Mouse (Mus musculus) natural killer cell, adult 2 months (primary cell): ENCODE data around the gene Erg28.

Experiments
- DNase-seq, 2 experiments: peaks; one replicate each; pipeline ENCODE4 v3.0.0; 2022; ENCODE audit warnings: low spot score in 2 of 2

Erg28 gene

DNA sequence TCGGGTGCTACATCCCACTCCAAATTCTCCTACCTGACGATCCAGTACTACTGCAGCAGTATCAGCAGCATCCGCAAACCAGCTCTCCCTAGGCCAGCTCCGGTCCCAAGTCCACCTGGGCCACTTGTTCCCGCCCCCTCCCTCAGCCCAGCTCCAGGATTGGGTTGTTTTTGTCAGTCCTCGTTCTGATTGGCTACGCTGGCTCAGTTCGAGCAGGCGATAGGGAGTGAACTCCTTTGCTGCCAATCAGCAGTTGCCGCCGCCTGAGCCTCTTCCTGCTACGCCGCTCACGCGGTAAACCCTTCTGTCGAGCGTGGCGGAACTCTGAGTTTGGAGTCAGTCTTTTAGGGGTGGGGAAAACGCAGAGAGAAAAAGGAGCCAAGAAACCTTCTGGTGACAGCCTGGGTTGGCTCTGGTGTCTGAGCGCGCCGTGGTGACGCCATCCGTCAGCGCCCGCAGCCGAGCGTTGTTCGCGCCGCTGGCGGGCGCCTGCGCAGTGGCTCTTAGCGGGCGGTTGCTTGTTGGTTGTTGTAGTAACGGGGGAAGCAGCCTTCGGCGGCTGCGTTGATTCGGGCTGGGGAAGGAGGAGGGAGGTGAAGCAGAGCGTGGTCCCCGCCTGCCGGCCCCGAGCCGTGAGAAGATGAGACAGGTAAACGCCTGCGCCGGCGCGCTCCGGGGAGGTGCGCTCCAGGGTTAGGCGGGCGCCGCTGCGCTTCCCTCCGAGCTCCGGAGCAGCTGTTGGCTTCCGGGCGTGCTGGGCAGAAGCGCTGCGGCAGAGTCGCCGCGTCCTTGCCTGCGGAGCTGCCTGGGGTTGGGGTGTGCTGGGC is at the start of gene Erg28, which contains the start of gene Ttll5:
TSS of gene Erg28 (minus strand) at position 113 of the 827 bp plus-strand sequence.
TSS of gene Ttll5 (plus strand) at position 222 of the 827 bp plus-strand sequence.
- DNase-seq, result peak; percentile 93 to 94

DNA sequence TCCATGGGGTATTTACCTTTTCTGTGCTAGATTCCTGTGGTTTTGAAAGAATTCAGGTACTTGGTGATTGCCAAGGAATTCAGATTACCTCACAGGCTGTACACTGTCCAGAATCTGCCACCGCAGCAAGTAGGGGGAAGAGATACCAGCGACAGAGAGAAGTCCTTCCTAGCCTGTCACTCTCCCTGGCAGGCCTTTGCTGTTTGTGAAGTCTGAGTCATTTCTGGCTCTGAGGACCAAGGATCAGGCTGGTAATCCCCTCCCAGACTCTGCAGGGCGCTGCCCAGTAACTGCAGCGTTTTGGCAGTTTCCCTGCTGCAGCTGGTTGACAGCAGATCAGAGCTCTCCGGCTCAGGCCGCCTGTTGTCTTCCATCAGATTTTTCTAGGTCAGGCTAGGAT is 45.1 kb upstream of the Erg28 start:
- DNase-seq, result no peak

DNA sequence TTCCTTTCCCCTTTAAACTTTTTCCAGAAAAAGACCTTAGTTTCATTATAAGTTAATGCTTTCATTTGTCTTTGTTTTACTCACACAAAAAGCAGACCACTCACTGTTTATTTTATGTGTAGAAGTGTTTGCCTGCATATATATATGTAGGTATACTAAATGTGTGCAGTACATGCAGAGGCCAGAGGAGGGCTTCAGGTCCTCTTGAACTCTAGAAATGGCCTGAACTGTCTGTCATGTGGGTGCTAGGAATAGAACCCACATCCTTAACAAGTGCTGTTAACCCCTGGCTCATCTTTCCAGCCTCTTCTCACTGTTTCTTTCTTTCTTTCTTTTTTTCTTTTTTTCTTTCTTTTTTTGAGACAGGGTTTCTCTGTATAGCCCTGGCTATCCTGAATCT is 42.8 kb upstream of the Erg28 start:
- DNase-seq, result no peak

DNA sequence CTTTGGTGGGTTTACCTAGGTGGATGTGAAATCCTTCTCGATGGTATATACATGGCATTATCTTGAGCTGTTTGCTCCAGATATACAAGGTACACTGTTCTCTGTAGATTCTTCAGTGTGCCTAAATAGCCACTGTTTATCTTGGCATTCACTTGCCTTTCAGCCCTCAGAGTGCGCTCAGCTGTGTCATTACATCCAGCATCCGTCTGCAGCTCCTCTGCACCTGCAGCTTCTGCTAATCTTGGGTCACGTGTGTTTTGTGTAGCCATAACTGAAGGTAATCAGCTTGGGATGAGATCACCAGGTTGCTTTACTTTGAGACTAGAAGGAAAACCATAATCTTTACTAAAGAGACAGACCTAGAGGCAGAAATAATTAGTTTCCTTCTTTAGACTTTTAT is 42.3 kb upstream of the Erg28 start:
- DNase-seq, result no peak

DNA sequence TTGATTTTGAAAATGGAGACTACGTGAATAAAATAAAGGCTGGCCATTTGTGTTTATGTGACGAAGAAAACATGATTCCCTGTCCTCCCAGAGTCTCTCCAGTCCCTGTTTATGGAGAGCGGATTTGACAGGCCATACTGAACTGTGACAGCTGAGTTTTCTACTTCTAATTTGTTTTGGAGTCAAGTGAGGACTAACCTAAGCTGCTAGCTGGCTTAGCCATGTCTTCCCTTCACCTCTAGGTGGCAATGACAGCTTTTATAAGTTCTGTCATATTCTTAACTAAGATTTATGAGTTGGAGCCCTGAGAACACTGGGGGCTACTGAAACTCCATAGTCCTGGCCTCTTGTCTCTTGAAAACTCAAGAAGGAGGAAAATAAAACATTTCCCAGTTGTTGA is 41.2 kb upstream of the Erg28 start:
- DNase-seq, result peak in 1 of 2 experiments; percentile 4

DNA sequence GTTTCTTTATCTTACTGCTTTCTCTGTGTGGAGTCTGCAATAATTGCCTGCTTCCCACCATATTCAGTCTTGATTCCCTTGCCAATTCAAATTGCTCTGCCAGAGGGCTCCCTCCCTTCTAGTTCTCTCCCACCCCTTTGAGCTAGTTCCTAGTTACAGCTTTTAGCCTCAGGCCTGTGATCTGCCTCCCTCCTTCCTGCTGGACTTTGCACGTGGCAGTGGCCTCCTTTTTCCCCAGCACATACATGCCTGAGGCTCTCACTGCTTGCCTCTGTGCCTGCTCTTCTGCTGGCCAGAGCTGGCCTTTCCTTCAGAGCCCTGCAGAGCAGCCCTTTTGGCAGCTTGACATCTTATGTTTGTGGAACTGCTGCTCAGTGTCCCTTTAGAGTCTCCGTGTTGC is 38.2 kb upstream of the Erg28 start:
- no peak for DNase-seq

DNA sequence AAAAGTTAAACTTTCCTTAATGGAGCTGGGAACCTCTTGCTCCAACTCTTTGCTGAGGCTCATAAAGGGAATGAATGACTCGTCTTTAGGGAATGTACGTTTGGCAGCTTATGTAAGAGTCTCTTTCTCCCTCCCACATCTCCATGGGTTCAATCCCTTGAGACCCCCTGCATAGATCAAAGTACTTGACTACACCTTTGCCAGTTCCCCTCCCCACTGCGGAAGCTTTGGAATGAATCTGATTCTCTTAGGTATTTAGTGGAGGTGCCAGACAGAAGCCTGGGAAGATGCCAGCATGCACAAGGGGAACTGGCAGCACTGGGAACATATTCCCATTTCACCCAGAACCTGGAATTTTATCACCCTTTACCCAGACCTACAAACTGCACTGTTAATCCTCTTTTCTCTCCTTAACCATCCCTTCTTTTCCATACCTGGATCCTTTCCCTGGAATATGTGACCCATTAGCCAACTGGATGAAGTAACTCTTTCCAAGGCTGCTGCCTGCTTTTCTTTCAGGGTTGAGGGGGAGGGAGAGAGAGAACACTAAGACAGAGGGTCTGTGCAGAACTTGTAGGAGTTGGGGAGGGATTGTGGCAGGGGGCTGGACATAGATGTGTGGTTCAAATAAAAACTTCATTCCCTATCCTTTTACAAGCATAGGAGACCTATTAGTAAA is 35.3 kb upstream of the Erg28 start:
- DNase-seq, result no peak

DNA sequence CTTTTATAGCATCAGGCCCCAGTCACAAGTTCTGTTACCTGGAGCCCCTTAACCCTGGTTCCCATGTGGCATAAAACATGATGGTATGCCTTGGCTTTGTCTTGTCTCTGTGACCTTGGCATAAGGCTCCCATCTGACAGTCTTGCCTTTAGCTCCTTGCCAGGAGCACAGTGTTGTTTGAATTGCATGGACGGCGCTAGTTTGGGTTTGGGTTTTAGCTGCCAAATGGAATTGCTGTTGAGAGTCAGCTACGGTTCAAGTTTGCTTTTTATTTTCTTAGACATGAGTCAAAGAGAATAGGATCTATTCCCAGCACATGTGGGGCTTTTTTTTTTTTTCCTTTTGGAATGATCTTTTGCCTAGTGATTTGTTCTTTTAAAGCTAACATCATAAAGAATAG is 34.8 kb upstream of the Erg28 start:
- no peak for DNase-seq

DNA sequence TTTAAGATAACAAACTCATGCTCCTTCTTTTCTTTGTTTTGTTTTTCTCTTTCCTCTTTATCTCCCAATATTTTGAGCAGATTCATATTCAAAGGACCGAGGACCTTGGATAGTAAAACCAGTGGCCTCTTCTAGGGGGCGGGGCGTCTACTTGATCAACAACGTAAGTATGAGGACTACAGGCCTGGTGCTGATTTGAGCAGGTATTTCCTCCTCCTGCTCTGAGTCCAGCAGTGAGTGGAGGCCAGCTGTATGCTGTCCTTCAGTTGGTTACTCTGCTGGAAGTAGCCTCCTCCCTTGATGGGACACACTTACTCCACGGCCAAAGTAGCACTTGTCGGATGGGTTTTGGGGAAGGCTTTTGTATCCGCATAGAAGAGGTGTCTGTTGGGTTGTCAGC is 33.0 kb upstream of the Erg28 start:
- DNase-seq, result no peak

DNA sequence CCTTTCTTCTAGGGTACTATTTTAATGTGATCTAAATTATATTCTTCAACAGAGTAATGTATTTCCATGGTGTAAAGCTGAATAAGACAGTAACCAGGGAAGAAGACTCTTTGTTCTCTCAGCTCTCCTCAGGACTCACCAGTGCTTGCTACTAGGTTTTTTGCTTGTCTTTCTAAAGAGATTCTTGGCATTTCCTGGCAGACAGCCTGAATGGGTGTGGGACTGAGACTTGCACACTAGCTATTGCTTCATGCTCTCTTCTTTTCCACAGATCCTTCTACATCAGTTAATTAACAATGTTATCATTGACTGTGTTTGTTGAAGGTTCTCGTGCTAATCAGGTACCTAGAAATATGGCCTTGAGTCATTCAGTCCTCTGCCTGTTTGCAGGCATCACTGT is 29.9 kb upstream of the Erg28 start:
- DNase-seq, result no peak

DNA sequence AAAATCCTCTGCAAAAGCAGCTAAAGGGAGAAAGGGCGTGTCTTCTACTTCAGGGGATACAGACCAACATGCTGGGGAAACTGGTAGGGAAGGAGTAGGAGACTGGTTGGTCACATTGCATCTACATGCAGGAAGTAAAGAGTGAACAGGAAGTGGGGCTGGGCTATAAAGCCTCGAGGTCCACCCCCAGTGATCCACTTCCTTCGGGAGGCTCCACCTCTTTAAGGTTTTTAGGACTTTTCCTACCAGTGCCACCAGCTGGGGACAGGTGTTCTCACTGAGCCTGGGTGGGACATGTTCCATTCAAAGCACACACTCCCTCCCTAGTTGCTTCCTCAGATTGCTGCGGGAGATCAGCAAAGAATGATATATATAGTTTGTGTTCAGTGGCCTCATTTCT is 29.5 kb upstream of the Erg28 start:
- DNase-seq, result no peak

DNA sequence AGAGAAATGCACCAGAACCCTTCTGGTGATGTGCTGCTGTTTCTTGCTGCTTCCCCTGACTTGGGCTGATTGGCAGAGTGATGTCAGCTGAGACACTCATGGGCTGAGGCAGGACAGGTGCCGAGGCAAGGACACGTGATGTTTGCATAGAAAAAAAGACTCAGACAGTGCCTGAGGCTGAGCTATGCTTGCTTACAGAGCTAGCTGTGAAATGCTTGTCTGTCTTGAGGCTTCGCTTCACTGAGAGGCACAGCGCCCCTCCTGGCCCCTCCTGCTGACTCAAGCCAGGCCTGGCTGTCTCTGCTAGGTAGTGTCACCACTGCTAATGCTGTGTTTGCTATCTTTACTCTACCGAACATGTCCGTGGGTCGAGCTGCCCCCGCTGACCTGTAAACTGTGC is 26.3 kb upstream of the Erg28 start:
- DNase-seq, result no peak

DNA sequence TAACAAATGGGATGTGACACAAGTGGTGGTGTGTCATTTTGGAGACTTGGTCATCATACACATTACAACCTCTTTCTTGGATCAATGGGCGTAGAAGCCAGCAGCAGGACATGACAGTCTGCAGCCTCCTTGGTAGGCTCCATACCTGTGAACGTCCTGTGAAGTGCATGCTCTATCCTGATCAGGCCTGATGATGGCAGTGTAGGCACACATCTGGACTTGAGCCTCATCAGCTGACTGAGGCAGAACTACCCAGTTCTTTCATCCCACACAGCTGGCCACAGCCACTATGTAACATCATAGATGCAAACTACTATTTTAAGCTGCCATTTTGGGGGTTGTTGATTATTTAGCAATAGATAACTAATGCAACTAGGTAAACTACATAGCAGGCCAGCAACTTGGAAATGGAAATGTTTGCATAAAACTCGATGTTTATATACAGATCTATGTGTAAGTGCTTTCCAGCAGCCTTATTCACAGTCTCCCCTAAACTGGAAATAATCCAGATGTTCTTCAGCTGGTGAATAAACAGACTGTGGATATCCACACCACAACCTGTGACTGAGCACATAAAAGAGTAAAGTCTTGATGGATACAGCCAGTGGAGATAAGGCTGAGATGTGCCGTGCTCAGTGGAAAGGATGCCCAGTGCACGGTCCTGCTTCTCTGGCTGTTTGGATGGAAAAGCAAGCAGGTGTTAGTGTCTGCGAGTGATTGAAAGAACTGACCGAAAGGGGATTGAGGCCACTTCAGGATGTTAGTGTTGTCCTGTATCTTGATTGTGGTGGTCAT is 24.0 kb upstream of the Erg28 start:
- DNase-seq, result peak in 1 of 2 experiments; percentile 7

DNA sequence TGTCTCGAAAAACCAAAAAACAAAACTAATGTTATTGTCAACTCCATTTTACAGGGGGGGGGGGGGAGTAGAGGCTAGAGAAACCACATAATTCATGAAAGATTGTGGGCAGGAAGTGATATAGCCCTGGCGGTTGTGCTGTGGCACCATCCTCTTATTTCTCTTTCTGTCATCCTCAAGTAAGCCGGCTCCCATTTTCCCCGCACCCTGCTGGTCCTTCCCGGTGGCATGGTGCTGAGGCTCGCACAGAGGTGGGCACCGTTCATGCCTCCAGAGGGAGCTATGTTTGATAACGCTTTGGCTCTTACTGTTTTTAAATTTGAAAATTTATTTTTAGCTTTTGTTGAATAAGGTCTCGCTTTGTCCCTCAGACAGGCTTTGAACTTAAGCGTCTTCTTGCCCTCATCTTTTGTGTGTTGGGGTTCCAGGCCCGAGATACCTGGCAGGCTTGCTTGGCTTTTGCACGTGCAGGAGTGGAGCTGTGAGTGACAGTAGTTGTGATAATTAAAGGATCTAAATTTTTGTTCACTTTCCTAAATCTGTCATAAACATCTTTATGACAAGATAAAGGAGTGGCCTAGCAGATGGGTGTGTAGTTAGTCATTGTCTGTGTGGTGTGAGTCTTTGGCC is 15.1 kb upstream of the Erg28 start:
- DNase-seq, result peak in 1 of 2 experiments; percentile 7

DNA sequence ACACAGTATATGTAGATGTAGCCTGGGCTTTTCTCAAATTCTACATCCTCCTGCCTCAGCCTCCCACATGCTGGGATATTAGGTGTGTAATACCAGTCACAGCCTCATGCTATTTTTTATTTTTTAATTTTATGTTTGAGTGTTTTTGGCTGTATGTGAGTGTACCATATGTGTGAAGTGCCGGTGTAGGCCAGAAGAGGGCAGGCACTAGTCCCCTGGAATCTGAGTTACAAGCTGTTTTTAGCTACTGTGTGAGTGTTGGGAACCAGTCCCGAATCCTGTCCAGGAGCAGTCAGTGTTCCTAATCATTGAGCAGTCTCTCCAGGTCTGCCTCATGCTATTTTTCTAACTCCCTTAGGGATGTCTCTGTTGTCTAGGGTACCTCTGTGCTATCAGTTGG is 13.4 kb upstream of the Erg28 start:
- no peak for DNase-seq

DNA sequence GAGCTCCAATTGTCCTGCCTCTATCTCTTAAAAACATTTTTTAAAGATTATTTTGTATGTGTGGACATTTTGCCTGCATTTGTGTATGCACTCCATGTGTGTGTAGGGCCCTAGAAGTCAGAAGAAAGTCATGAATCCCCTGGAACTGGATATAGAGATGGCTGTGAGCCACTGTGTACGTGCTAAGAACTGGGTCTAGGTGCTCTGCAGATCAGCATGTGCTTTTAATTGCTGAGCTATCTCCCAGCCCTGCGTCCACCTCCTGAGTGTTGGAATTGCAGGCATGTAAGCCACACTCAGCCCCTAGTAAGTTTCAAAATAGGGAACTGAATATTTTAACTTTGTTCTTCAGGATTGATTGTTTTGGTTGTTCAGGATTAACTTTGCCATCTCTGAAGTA is 10.2 kb upstream of the Erg28 start:
- DNase-seq, result no peak

DNA sequence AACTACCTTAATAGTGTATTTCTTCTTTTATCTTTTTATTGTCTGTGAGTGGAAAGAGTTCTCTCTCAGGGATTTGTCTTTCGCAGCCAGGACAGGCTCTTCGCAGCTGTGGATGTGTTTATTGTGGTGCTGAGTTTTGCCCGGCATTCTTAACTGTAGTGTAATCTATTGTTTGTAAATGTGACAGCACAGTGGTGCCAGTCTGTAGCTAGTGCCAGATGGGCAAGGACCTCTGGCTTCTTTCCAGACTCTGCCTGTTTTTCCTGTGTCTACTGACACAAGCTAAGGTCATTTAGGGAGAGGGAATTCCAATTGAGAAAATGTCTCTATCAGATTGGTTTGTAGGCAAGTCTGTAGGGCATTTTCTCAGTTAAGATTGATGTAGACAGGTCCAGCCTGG is 6.3 kb upstream of the Erg28 start:
- no peak for DNase-seq

DNA sequence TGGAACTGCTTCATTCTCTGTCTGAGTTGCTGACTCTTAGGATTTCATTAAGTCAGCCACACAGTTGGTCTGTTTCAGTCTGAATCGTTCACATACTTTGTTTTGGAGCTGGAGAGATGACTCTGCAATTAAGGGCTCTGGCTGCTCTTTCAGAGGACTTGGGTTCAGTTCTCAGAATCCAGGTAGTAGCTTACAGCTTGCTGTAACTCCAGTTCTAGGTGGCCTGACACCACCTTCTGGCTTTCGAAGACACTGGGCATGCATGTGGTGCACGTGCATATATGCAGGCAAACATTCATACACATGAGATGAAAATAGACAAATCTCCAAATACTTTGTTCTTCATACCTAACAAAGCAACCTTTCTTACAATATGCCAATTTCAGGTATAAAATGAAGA is 5.5 kb upstream of the Erg28 start:
- DNase-seq, result no peak

DNA sequence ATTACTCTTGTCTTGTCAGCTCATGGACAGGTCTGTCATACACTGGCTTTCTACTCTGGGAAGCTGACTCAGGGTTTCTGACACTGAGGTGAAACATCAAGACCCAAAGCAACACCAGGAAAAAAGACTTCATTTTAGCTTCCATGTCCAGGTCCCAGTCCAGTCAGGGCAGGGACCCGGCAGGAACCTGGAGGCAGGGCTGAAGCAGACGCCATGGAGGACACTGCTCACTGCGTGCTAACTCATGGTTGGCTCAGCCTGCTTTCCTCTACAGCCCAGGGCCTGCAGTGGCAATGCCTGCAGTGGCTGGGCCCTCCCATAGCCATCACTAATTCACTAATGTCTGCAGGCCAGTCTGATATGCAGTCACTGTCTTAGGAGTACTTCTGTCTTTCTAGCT is 4.5 kb upstream of the Erg28 start:
- DNase-seq, result no peak

DNA sequence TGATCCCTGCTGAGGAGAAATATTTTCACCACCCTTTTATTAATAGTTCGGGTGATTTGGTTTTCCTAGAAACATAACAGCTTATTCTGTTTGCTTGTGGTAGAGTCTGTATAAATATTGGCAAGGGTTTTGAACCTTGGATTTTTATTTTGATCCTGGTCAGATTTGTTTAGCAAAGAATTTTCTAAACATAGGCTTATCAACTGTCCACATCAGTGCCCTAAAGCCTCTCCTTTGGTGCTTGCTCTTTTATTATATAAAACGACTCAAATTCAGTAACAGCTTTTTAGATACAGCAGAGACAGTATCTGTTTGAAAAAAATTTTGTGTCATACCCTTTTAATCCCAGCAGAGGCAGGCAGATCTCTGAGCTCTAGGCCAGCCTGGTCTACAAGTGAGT is 1.5 kb upstream of the Erg28 start:
- no peak for DNase-seq

DNA sequence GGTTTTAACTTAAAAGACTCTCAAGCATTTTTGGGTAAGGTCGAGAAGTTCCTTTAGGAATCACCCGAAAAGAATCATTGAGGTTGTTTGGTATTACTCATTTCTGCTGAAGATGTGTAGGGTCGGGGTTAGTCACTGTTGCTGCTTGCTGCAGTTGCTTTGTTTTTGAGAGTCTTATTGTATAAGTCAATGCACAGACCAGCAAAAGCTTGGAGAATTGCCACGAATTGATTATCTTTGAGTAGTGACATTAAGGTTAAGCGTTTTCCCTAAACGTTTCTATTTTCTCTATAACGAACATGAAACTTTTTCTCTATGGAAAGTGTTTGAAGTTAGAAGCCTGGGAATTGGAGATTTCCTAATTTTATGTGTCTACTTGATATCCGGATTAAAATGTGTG is 1.0 kb upstream of the Erg28 start:
- DNase-seq, result no peak

DNA sequence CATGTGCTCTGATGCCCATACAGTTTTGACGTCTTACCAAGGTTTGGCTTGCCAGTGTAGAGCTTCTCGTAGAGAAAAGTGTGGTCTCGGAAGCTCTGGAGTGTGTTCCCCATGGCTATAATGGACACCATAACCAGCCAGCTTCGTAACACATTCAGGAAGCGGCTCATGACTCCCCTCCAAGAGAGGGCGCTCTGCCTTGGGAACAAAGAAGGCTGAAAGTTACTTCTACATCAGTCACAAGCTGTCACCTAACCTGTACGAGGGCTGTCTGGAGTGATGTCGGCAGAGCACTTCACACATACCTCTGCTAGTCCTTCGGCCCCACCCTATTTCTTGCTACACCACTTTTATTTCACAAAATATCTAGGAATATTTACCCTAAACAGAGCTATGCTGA is 2.3 kb downstream of the Erg28 start:
- DNase-seq, result no peak
